Mouse (Mus musculus) spleen, adult 2 months (tissue): Measurements from ENCODE around the gene Ptprt.

Experiments
- CTCF ChIP-seq: fragments of 200-500 bp; IDR thresholded peaks from 2 replicates; pipeline ENCODE4 v1.5.1; 2011; ENCODE audit warnings: mild to moderate bottlenecking, inconsistent platforms; ENCODE audit not compliant: insufficient read depth, insufficient read length, insufficient replicate concordance; ENCODE audit errors: extremely low read depth
- POLR2A ChIP-seq: fragments of 200-500 bp; IDR thresholded peaks from 2 replicates; pipeline ENCODE4 v1.6.1; 2011; ENCODE audit warnings: low read depth, low read length, inconsistent platforms

GRCm38 (mm10) chr2:162282121-162282520 lies 378.8 kb downstream of the Ptprt start:
- TF ChIP-seq CTCF (no peak), POLR2A (no peak)
